Mouse (Mus musculus) testis, postnatal 10 days (tissue): ENCODE data around the gene Tulp2.
A peak's percentile ranks its signal among the peaks of the same experiment; 100 is the strongest.
"Not testable (repeated sequence)": the region's sequence is repeated elsewhere in the genome, so short reads cannot be mapped to it uniquely, and the experiment has no call there.

ENCODE experiments used
- DNase-seq: peaks from one replicate; pipeline ENCODE4 v3.0.0; 2021; ENCODE audit warnings: low spot score

Tulp2 gene

GRCm38 (mm10) chr7:45488293-45489204, 6.9 kb downstream of the Tulp2 start, which contains the start of gene Dhdh:
Gene Dhdh (minus strand): TSS chr7:45488805.
- peak; percentile 76 for DNase-seq

- no peak for DNase-seq
These were observed 7.9 kb downstream of the Tulp2 start for GRCm38 (mm10) chr7:45489578-45489977.

DNA sequence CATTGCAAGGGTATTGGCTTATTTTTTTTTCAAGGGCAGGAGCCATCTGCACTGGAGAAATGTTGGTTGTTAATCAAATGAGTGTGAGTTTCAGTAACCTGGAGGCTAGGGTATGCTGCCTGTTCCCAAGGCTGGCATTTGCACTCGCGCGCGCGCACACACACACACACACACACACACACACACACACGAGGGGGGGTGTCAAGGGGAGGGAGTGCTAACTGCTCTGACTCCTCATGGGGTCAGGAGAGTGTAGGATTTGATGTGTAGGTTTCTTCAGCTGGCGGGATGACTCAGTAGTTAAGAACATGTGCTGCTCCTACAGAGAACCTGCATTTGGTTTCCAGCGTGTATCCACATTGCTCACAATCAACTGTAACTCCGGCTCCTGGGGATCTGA, 9.1 kb downstream of the Tulp2 start:
- no peak for DNase-seq

DNA sequence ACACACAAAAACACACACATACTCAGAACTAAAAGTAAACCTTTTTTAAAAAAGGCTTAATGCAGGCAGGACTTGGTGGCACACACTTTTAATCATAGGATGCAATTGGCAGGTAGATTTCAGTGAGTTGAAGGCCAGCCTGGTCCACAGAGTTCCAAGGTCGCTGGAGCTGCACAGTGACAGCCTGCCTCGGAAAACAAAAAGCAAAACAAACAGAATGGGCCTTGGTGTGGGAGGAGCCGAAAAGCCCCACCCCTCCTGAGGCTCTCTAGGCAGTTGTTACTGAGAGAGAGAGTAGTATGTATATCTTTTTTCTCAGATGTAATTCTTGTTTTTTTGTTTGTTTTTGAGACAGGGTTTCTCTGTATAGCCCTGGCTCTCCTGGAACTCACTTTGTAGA, 9.6 kb downstream of the Tulp2 start:
- DNase-seq, result no peak

DNA sequence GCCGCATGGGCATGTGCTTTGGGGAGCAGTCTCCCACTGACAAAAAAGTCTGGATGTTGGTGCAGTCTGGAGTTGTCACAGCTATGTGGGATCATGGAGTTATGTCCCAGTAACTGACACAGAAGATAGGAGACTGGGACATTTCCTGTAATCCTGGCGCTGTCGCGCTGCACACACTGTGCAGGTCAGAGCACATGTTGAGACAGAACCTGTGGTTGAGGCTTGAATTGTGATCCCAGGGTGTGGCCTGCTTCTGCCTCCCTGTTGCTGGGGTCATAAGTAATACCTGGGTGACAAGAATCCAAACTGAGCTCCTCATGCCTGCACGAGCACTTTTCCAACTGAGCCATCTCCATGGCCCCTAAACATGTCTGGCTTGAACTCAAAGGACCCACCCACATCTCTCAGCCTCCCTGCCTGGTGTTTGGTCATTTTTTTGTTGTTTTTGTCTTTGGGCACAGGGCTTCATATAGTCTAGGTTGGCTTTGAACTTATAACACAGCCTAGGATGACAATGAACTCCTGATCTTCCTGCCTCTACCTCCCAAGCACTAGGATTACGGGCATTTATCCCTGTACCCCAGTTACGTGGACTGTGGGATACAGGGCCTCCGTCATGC, 10.7 kb downstream of the Tulp2 start:
- no peak for DNase-seq

DNA sequence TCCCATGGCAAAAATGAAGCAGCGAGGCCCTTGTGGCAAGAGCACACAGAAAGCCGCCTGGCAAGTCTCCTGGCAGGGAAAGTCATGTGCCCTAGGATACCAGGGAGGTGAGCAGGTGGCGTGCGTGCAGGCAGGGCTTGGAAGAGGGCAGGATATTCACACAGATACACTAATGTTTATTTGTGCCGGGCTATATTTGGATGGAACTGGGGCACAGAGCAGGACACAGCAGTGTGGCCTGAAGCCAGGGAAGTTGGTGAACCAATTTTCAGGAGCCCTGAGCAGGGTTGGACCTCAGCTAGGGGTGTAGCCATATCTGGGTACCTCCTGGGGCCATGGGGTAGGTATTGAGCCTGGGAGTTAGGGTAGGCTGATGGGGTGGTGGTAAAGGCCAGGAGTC, 11.3 kb downstream of the Tulp2 start:
- DNase-seq, result no peak

- DNase-seq, result no peak
These were observed 12.9 kb downstream of the Tulp2 start for GRCm38 (mm10) chr7:45494548-45494947.

DNA sequence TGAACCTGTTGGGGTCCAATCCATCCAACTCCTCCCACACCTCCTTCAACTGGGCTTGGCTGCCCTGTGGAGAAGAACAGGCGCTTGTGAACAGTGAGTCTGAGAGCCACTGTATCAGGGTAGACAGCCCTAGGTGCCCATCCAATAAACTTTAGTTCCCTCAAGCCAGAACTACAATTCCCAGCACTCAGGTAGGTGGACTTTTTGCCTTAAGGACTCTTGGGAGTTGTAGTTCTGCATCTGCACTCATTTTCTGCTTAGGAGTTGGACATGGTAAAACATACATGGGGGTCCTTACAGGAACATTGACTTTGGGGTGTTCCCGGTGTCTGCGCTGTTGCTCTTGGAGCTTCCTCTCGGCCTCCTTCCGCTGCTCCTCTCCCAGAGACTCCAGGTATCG, 16.8 kb downstream of the Tulp2 start:
- no peak for DNase-seq

- no peak for DNase-seq
These were observed 25.9 kb downstream of the Tulp2 start for GRCm38 (mm10) chr7:45507583-45507982.

- no peak for DNase-seq
These were observed 26.9 kb downstream of the Tulp2 start for GRCm38 (mm10) chr7:45508561-45508960.

- DNase-seq, result no peak
These were observed 27.7 kb downstream of the Tulp2 start for GRCm38 (mm10) chr7:45509181-45509882.

DNA sequence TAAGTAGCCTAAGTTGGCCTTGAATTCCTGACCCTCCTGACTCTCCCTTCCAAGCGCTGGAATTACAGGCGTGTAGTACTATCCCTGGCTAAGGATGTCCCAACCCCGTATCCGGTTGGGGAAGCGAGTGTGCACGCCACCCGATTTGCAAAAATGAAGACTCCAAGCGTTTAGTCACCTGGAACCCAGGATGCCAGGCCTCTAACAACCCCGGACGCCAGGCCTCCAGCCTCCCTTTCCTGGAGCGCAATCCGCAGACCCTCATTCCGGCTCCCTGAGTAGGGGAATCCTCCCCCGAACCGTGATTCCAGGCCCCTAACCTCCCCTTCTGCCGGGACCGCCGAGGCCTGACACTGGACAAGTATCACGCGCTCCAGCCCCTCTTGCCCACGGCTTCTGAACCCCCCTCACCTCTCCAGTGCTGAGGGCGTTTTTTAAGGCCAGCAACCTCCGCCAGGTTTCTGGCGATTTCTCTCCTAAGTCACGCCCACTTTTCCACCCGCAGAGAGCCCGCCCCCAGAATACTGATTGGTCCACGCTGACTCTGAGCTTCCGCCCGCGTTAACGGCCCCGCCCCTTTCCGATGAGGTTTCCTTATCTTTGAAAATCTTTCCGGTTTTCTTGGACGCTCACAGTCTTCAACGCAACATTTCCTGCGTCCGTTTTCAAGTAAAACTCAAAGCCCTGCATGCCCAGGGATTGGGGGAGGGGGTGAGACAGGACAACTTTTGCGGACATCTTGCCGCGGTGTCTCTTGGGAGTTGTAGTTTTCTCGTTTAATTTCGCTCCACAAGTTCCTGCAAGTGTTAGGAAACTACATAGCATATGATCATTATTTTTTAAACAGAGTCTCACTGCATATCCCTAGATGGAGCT, 28.5 kb downstream of the Tulp2 start, which contains the start of gene Nucb1:
Gene Nucb1, minus strand, starts transcription at position 495 of the 876 bp plus-strand sequence.
- peak; percentile 94 for DNase-seq

- DNase-seq, result no peak
These were observed 32.7 kb downstream of the Tulp2 start for GRCm38 (mm10) chr7:45514411-45514810.

GRCm38 (mm10) chr7:45515436-45515835, 33.8 kb downstream of the Tulp2 start:
- no peak for DNase-seq

GRCm38 (mm10) chr7:45516846-45517245, 35.2 kb downstream of the Tulp2 start:
- not testable (repeated sequence) for DNase-seq

- no peak for DNase-seq
These were observed 36.9 kb downstream of the Tulp2 start for GRCm38 (mm10) chr7:45518618-45519017.

- DNase-seq, result no peak
These were observed 37.9 kb downstream of the Tulp2 start for GRCm38 (mm10) chr7:45519345-45520120.

DNA sequence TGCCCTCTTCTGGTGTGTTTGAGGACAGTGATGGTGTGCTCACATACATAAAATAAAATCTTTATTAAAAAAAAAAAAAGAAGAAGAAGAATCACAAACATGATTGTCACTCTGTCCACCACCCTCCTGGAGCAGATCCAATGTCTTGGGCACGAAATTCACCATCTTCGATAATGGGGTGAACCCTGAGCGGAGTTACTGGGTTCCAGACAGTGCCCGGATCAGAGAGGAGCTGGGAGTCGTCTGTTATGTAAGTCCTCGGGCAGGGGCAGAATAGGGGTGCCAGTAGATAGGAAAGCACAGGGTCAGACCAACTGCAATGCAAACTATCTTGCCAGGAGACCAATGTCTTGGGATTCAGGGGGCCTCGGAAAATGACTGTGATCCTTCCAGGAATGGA, 38.9 kb downstream of the Tulp2 start:
- no peak for DNase-seq

DNA sequence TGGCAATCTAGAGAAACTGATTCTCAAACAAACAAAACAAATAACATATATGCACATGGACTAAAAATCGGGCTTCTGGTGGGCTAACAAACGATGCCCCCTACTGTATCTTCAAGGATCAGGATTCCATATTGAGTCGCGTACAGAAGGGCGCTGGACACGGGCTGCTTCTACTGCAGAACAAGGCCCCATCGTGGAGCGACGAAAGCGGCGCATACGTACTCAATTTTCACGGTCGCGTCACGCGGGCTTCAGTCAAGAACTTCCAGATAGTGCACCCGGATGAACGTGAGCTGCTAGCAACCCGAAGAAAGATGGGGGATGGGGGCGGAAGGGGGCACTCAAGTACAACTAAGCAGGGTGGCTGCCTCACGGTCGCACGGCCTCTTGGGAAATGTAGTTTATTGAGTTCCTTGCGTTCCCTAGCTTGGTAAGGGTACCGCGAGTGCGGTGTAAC, 40.1 kb downstream of the Tulp2 start:
- peak; percentile 84 for DNase-seq

- no peak for DNase-seq
These were observed 40.6 kb downstream of the Tulp2 start for GRCm38 (mm10) chr7:45522194-45522752.
